Mouse (Mus musculus): Measurements from ENCODE around the gene Tns3.

Gene Tns3

DNA sequence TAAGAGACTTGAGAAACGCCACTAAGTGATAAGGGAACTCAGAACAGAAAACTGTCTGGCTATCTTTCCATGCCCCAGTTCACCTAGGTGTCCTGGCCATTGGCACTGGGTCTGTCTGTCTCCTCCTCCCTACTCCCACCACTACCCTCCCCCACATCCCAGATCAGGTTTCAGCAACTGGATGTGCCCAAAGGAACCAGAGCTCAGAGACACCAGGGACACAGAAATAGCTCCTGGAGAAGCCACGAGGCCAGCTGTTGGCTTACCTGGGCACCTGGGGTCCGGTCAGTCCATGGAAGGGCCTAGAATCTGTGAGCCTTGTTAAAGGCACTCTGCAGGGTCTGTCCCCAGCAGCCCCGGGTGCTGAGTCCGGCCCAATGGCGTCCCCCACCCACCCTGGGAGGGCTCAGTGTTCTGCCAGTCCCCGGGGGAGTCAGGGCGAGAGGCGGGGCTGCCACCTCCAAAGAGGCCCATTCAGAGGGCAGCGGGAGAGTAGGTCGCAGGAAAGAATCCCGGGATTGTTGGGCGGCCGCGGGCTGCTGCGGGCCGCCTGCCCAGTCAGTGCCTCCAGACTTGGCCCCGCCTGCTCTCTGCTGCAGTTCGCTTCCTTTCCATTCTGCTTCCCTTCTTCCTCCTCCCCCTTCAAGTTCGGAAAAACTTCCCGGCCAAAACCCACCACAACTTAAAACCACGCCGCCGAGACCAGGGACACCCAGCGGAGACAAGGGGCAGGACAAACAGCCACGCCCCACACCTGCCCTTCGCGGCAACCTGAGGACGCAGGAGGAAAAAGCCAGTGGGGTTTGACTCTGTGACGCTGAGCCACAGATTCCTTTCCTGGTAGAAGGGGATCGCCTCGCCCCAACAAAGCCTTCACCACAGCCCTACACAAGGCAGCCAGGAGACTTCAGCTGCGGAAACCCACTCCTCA is 195.9 kb downstream of the Tns3 start:
- peak in 1 of 2 experiments; percentile 15 for DNase-seq

DNA sequence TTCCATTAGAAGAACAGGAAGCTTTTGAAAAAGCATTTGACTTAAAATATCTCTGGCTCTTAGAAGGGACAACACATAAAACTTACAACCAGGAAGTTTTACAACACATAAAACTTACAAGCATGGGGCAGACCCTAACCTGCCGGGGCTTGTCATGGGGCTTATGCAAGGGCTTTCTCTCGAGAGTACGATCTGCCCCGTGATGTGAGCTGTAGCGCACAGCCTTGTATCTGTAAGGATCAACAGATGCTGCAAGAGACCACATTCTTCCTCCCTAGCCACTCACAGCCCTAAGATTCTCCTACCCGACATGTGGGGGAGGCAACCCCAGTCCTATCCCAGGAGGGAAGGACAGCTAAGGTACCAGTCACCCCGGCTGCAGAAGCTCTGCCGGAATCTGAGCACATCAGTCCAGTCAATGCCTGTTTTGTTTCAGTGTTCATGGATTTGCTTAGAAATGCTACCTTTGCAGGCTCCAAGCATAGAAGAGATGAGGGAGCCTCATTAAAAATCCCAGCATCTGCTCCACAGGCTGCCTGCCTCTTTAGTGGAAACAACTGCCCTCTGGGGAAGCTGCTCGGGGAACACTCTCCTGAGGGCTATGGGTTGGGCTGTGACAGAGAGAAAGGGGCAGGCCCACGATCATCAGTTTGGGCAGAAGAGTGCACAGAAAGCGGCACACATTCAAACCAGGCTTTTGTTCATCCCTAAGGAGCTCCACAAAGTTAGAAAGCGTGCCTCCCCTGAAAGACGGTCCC is 196.8 kb downstream of the Tns3 start:
- DNase-seq = no peak

DNA sequence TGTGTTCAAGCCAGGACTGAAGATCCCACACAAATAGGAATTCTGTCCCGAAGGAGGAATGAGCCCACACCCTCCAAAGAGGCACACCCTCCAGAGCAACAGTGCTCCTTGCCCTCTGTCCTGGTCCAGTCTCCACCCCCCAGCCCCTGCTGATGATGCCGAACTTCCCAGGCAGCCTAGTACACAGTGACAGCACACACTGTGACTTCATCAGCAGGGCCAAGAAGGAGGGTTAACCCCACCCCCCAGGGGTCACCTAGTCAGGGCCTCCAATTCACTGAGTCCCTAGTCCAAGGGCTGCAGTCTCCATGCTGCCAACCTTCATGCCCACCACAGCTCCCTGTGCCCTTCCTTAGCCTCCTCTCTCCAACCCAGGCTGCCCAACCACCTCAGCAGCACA is 200.5 kb downstream of the Tns3 start:
- no peak for DNase-seq

DNA sequence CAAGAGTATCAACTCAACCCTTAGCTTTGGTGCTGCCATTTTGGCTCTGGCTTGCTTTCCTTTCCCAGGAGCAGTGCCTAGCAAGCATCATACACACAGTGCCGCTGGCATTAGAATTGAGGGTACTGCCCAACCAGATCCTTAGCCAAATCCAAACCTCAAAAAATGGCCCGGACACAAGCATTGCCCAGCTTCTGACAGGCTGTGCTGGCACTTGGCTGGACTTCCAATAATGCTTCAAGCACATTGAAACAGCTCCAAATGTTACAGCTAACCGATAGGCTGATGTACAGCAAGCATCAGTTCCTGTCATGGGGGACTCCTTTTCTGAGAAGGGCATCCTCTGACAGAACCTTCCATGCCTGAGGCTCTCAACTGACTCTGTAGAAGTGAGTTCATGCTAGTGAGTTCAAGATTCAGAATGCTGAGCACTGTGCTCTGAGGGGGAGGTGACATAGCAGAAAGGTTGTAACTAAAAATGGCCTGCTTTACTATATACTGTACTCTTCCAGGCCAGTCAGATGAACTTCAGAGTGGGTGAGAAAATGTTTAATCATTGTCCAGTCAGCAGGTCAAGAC is 201.4 kb downstream of the Tns3 start:
- no peak for DNase-seq

DNA sequence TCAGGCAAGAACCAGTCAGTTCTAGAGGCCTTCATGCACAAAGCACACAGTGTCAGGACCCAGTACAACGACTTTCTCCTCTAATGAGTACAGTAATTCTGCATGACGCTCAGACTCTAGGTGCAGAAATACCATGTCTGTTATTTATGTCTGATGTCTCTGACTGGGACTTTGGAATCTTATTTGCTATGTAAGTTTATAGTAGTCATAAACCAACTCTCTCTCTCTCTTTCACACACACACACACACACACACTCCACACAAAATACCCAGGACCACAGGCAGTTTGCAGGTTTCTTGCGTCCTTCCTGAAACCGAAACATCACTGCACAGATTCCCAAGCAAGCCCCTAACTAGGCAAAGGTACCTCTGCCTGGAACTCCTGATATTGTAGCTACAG is 203.5 kb downstream of the Tns3 start:
- no peak for DNase-seq

DNA sequence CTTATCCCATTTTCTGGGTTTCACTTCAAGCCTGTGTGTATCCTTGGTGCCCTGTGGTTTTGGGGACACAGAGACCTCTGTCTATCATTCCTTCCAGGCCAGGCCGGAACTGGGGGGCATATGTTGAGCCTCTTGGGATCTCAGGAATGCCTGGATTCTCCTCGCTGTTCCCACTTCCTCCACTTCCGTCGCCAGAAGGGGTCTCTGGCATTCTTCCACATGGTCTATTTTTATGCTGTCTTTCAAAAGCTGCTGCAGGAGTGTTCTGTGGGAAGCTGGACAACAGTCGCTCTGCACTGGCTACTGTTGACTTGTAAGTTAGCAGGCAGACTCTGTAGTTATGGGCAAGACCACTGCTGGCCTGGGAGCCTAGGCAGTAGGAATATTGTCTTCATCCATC is 206.4 kb downstream of the Tns3 start:
- no peak for DNase-seq

DNA sequence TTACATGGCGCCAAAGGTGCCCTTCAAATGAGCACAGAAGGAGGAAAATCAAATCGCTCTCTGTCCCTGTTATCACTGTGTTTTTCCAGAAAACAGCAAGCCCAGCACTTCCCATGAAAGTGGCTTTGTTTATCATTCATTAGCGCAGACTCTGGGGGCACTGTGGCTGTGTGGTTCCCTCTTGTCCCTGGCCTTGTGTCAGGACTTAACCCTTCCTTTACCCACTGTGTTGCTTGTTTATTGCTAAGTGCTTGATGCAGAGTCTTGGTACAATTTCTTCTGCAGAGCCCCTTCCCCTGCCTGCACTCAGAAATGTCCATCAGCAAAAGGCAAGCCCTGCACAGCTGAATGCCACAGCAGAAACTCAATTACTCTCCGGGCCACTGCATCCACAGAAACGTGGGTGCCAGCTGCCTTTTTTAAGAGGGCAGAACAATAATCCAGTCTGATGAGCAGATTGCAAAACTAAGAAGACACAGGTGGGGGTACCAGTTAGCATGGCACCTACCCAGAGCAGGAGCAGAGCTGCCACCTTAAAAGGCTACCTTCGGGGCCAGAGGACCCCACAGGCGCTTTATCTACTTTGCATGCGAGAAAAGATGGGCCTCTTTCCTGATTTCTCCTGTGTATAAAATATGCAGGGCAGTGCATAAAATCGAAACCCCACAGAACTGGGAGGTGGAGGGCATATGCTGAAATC is 207.6 kb downstream of the Tns3 start:
- DNase-seq = no peak

DNA sequence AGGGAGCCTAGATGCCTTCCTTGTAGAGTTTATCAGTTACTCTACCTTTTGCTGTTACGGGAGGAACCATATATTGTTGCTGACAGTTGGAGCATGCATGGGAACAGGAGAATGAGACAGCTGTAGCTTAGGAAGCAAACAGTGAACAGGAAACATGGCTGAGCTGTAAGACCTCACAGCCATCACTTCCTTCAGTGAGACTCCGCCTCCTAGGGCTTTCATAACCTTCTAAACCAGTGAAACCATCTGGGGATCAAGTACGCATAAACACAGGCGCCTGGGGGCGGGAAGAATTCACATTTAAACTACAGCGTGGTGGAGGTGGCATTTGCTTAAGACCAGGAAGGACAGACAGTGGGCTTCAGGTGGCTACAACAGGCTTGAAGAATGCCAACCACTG is 208.7 kb downstream of the Tns3 start:
- no peak for DNase-seq

DNA sequence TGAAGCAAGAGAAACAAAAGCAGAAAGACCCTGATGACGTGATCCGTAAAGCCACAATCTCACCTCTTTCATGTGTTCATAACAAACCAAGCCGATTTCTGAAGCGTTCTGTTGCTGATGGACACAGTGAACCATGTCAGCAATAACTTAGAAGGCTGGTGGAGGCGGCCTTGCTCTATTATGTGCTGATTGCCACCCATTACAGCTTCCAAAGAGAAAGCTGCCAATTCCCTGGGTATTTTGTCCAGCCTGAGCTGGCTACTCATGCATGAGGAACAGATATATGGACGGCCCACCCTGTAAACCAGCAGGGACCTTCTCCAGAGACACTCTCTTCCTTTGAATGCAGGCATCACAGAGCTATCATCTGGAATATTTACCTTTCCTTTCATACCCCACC is 211.1 kb downstream of the Tns3 start:
- DNase-seq = no peak

DNA sequence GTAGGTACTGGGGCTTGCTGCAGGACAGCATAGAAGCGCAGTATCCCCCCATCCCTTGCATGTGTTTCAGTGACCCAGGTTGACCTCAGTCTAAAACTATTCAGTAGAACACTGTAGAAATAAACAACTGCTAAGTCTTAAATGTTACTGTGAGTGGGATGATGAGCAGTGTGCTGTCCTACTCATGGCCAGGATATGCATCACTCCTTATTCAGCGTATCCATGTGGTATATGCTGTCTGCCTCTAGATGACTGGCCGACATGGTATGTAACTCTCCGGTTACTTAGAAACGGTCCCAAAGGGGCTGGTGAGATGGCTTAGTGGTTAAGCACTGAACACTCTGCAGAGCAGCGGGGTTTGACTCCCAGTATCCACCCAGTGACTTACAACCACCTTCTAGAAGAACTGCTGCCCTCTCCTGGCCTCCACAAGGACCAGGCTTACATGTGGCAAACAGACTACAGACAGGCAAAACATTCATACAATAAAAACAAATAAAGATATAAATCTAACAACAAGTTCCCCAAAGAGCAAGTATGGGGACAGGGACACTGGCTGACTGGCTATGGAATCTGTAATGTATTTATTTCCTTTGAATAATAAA is 212.6 kb downstream of the Tns3 start:
- no peak for DNase-seq

DNA sequence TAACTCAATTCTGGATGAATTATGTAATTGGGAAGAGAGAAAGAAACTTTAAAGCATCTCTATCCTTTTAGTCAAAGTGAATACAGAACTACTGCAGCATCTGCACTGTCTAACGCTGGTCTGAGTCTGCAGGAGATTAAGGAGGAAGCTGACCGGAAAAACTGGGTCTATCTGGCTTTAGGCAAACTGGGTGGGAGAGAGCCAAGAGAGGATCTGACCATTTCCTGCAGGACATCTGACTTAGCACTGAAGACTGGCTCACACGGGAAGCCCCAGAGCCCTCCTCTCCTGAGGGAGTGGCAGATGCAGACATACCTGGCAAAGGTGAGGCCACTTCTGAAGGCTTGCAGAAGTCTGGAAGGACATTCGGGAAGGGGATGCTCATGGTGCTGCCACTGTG is 213.8 kb downstream of the Tns3 start:
- DNase-seq = no peak

DNA sequence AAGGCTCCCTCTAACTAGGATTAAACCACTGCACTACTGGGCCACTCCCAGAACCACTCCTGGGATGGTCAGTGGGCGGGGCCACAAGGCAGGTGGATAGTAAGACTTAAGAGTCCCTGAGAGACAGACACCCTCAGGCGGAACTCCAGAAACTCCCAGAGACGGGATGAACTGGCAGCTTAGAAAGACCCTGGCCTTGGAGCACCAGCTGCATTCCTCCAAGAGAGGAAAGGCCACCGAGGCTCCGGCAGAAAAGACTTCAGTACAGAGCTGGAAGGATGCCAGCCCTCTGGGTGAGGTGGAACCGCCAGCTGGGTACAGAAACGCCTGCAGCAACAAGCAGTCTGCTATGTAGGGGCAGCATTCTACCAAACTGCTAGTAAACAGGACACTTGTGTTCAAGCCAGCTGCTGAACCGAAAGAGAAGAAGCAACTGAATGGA is 218.4 kb downstream of the Tns3 start:
- peak; percentile 16 to 34 for DNase-seq

DNA sequence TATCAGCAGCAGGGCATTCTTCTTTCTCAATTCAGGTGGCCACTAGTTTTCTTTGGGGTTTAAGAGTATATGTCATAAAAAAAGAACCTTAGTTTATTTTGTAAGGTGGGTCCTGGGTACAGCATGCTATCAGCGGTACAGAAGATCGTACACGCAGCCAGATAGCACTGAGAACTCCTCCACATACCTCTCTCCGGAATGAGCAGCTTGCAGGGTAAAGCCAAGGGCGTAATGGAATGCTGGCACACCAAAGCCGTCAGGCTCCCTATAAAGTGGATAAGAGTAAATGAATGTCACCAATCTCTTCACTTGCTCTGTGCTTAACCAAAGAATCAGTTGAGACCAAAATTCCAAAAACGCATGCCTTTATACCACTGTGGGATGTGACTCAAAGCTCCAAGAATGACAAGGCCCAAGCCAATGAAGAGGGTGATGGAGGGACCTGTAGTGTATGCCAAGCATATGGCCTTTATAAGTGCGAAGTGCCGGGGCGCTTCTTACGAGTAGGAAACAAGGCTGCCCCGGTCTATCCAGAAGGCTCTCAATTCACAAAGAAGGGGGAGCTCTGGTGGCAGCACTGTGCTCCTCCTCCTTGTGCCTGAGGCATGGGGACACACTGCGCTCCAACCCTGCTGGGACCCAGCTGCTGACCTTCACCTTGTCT is 219.4 kb downstream of the Tns3 start:
- no peak for DNase-seq

DNA sequence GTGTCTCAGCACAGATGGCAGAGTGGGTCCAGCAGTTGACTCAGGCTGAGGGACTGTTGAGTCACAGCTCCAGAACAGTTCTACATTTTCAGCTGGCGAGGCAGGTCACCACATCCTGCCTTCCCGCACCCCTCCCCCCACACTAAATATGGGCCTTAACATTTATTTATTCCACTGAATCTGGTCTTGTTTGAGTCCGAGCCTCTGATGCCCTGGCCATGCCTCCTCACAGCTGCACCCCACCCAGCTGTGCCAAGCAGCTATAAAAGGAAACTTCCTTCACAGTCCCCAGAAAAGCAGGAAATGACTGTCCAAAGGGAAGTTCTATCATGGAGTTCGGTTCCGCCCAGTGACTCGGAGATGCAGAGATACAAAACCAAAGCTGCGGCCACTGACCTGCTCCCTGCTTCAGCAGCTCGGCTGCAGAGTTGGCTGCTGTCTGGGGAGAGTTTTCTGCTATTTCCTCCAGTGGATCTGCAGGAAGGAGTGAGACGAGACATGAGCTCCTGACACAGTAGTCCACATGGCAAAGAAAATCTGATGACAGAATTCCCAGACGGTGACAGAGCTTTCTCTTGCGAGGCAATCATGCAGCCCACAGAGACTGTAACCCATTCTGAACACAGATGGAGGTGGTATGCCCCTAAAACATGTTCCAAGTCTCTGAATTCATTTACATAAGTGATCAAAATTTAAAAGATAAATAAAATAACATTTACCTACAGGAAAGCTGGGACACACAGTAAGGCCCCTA is 220.6 kb downstream of the Tns3 start:
- no peak for DNase-seq

DNA sequence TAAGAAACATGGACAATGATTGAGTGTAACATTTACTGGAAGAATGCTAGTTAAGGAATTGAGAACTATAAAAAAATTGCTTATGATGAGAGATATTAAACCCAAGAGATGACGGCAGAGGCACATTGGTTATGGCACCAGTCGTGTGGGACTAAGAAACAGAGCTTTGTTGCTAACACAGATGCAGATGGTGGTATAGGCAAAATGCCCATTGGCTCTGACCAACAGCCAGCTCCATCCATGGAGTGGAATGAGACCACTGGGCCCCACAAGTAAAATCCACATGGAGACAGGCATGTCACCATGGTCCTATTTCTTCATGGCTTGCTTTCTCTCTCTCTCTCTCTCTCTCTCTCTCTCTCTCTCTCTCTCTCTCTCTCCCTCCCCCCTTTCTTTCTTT is 223.6 kb downstream of the Tns3 start:
- DNase-seq = no peak

DNA sequence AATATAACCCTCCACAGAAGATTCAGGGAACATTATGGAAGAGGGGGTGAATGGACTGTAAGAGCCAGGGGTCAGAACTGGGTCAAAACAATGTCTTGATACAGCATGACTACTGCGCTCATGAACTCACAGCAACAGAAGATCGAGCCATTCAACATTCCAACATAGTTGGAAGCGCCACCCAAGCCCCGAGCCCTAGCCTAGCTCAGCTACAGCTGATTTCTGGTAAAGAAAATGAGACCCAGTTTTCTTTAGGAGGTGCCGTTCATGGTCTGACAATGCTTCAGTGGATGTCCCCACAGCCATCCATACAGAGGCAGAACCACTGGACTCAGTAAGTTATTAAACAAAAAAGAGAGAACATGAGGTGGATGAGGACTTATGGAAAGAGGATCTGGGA is 224.1 kb downstream of the Tns3 start:
- DNase-seq = no peak

DNA sequence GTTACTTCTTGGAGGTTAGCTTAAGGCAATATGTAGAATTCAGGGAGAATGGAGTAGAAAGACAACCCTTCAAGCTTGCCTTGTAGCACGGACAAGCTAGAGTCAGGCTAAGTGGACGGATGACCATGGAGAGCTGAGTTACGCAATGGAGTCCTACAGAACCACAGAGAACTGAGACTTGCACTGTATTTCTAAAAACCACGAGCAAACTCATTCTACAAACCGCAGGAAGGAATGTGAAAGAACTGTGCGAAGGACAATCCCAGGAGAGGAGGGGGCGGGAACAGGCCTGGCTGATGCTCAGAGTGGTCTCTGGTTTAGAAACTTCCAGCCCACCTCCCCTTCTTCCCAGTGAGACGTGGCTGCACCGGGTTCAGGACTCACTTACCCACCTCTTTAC is 225.3 kb downstream of the Tns3 start:
- DNase-seq = no peak

DNA sequence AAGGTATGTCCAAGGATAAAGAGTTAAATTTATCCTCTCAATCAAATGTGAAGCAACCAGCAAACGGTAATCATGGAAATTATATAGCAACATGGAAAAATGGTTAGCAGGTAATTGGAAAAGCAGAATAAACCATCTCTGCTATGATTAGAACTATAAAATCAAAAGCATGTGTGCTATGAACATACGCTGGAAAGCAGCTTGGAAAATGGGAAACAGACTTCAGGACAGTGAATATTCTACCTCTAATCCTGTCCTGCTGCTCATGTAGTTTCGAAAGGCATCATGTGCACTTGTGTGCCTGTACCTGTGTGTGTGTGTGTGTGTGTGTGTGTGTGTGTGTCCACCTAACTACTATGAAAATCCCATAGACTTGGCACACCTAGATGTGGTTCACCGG is 226.1 kb downstream of the Tns3 start:
- no peak for DNase-seq

DNA sequence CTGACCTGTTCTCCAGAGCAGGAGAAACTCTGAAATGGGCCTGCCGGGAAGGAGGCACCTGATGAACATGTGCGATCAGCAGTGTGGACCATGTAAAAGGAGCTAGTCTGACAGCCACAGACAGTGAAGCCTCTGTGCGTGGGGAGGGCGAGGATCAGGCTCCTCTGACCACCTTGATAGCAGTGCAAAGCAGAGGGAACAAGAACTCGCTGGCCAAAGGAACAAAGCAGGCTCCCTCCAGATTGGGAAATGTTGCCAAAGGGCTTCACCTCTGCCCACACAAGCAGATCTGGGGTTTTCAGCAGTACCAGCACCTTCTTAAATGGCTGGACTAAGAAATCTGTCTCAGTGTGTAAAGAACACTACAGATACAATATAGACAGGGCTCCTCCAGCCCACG is 229.2 kb downstream of the Tns3 start:
- no peak for DNase-seq

DNA sequence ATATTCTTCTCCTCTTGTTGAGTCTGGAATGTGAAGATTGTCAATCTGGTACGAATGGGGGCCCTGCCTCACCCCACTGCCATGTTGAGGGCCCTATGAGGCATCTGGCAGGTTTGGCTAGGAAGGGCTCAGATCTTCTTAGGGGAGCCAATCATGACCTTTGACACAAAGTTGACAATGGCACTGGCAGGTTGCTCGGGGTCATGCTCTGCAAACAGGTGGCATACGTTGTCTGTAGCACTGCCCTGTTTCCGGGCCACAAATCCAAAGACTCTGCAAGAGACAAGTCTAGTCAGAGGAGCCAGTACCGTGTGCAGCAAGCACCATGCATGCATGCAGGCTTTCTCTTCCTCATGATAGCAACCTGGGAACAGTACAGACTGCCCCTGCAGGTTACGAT is 230.0 kb downstream of the Tns3 start:
- DNase-seq = no peak

DNA sequence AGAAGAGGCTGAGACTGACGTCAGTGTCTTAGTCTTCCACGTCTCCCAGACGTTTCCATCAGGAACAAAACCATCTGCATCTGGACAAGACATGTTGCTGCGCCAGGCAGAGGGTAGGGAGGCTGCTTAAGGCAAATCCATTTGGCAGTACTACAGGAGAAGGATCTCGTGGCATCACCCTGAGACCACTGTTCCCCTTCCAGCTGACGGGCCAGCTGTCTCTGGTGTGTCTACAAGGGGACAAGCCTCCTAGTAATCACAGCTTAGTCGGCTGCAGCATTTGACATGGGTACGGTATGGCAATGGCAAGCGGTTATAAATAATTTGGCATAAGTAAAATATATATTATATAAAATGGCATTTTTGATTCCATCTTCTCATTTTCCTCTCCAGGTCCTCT is 230.9 kb downstream of the Tns3 start:
- DNase-seq = no peak
